Mouse (Mus musculus): ENCODE measurements at regions not wholly inside any gene's neighbourhood (a gene's known extent, or its start where the extent isn't known, plus 50 kb on each side); places are given as distances from the start of the nearest gene placed in this dataset.

- TF ChIP-seq CTCF (IDR thresholded peaks at IDR 0.05; ENCODE audit: low read depth) (no peak), EP300 (IDR thresholded peaks at IDR 0.05; ENCODE audit: low read depth) (no peak)
These were observed 643.1 kb upstream of the Slit2 start for GRCm38 (mm10) chr5:47339807-47340206.

Data from heart, postnatal 0 days (tissue).